Mouse (Mus musculus) CD4-positive, CD25-positive, alpha-beta regulatory T cell, adult 4 months (primary cell): ENCODE measurements around the gene Rassf10. TPM values are rescaled to one million over a fixed set of nuclear protein-coding genes. Genes with fewer than 3 reads are reported as not detected.
"Not testable (repeated sequence)": the region's sequence is repeated elsewhere in the genome, so short reads cannot be mapped to it uniquely, and the experiment has no call there.

Experiments used
- ATAC-seq: one replicate; pipeline ENCODE4 v1.8.0; 2017
- polyA plus RNA-seq, 2 experiments: library from polyadenylated mRNA; unstranded; fragments of 100-300 nt; shearing (Covaris generic); gene quantifications; one replicate each; pipeline ENCODE4 v1.2.1; 2017

Rassf10 gene
- polyA plus RNA-seq = not detected

GRCm38 (mm10) chr7:112953777-112954291 is at the start of gene Rassf10:
Gene Rassf10, plus strand, starts transcription at chr7:112953962.
- ATAC-seq = no peak

GRCm38 (mm10) chr7:112906848-112907247 is 46.9 kb upstream of the Rassf10 start:
- ATAC-seq = no peak

GRCm38 (mm10) chr7:112907468-112907867 is 46.3 kb upstream of the Rassf10 start:
- no peak for ATAC-seq

- no peak for ATAC-seq
Measured at GRCm38 (mm10) chr7:112909164-112909563, 44.6 kb upstream of the Rassf10 start.

GRCm38 (mm10) chr7:112912969-112913368 is 40.8 kb upstream of the Rassf10 start:
- no peak for ATAC-seq

GRCm38 (mm10) chr7:112915571-112915970 is 38.2 kb upstream of the Rassf10 start:
- ATAC-seq = no peak

- no peak for ATAC-seq
Measured at GRCm38 (mm10) chr7:112917613-112918278, 36.0 kb upstream of the Rassf10 start.

- peak; percentile 72 for ATAC-seq
Measured at GRCm38 (mm10) chr7:112918279-112918991, 35.3 kb upstream of the Rassf10 start.

GRCm38 (mm10) chr7:112919845-112920244 is 33.9 kb upstream of the Rassf10 start:
- ATAC-seq = peak; percentile 42

GRCm38 (mm10) chr7:112922801-112923200 is 31.0 kb upstream of the Rassf10 start:
- no peak for ATAC-seq

GRCm38 (mm10) chr7:112923712-112924111 is 30.1 kb upstream of the Rassf10 start:
- no peak for ATAC-seq

GRCm38 (mm10) chr7:112930669-112931068 is 23.1 kb upstream of the Rassf10 start:
- ATAC-seq = no peak

GRCm38 (mm10) chr7:112935876-112936275 is 17.9 kb upstream of the Rassf10 start:
- not testable (repeated sequence) for ATAC-seq

GRCm38 (mm10) chr7:112937089-112937488 is 16.7 kb upstream of the Rassf10 start:
- ATAC-seq = no peak

GRCm38 (mm10) chr7:112938959-112939358 is 14.8 kb upstream of the Rassf10 start:
- ATAC-seq = no peak

GRCm38 (mm10) chr7:112942567-112942966 is 11.2 kb upstream of the Rassf10 start:
- no peak for ATAC-seq

- ATAC-seq = no peak
Measured at GRCm38 (mm10) chr7:112943056-112943455, 10.7 kb upstream of the Rassf10 start.

- ATAC-seq = no peak
Measured at GRCm38 (mm10) chr7:112946706-112947105, 7.1 kb upstream of the Rassf10 start.

- ATAC-seq = no peak
Measured at GRCm38 (mm10) chr7:112954351-112955102, 765 bp downstream of the Rassf10 start.

GRCm38 (mm10) chr7:112955103-112955827 is 1.5 kb downstream of the Rassf10 start:
- no peak for ATAC-seq

- ATAC-seq = no peak
Measured at GRCm38 (mm10) chr7:112955955-112956354, 2.2 kb downstream of the Rassf10 start.

- no peak for ATAC-seq
Measured at GRCm38 (mm10) chr7:112956961-112957360, 3.2 kb downstream of the Rassf10 start.
